In genomic region chr16:94038272-94038985, GRCm38 (mm10) we compare ENCODE assay signal across 8 mouse cellular contexts. TPM values are rescaled to one million over a fixed set of nuclear protein-coding genes. Genes with fewer than 3 reads are reported as not detected.
A peak's percentile ranks its signal among the peaks of the same experiment; 100 is the strongest.
DNase-seq lines count a peak whose midpoint lies in the region; ATAC-seq and TF ChIP-seq lines count a peak whose summit lies in the region.

No protein-coding gene starts in this region.

- peaks cover 21% of the 10 kb centered on the region for H3K27me3 ChIP-seq in neural tube, embryonic 15.5 days (replicated peaks)
- peaks cover 7% of the 10 kb centered on the region for H3K27me3 ChIP-seq in intestine, embryonic 16.5 days (replicated peaks; ENCODE audit: control insufficient read depth, insufficient read depth, low read length)
- H3K27me3 ChIP-seq in limb, embryonic 10.5 days (ENCODE audit: low read depth, poor library complexity, severe bottlenecking) = peaks cover 78% of the 10 kb centered on the region

- ATAC-seq in neural tube, embryonic 15.5 days (ENCODE audit: low FRiP score) = no peak
- ATAC-seq in erythroid progenitor cell, adult 5-6 weeks (replicated peaks; ENCODE audit: low FRiP score, poor library complexity, severe bottlenecking) = 0 out of 2 replicates have a peak, but pooled peaks have one; percentile 34
- ATAC-seq in intestine, embryonic 16.5 days = 0 out of 2 replicates have a peak, but pooled peaks have one; percentile 44

- H3K4me1 ChIP-seq in neural tube, embryonic 15.5 days = peaks cover 12% of the 10 kb centered on the region; the same call in 1 of the 2 replicates
- no peaks in the 10 kb centered on the region for H3K4me1 ChIP-seq in bone marrow macrophage, adult 2 months (ENCODE audit: control insufficient read depth, insufficient read depth, low read length)
- no peaks in the 10 kb centered on the region for H3K4me1 ChIP-seq in intestine, embryonic 16.5 days (ENCODE audit: control insufficient read depth, insufficient read depth, low read length)
- peaks cover 26% of the 10 kb centered on the region for H3K4me1 ChIP-seq in limb, embryonic 10.5 days
- H3K4me1 ChIP-seq in olfactory bulb, adult 2 months (ENCODE audit: control insufficient read depth, insufficient read depth, low read length) = peaks cover 3% of the 10 kb centered on the region

- no peak overlapping the region for H3K4me2 ChIP-seq in neural tube, embryonic 15.5 days
- no peak overlapping the region for H3K4me2 ChIP-seq in intestine, embryonic 16.5 days (ENCODE audit: low read depth, low read length)

- peak; percentile 69 for DNase-seq in neural tube, embryonic 10.5 days (ENCODE audit: extremely low spot score, low spot score)
- peak; percentile 76 for DNase-seq in limb, embryonic 10.5 days (ENCODE audit: low spot score)
- peak; percentile 31 for DNase-seq in urinary bladder, adult 2 months (ENCODE audit: low spot score)

- H3K9me3 ChIP-seq in neural tube, embryonic 15.5 days (replicated peaks) = no peaks in the 10 kb centered on the region
- no peaks in the 10 kb centered on the region for H3K9me3 ChIP-seq in intestine, embryonic 16.5 days (ENCODE audit: control insufficient read depth, low read length)
- H3K9me3 ChIP-seq in limb, embryonic 10.5 days (replicated peaks) = no peaks in the 10 kb centered on the region

- TF ChIP-seq POLR2A in bone marrow macrophage, adult 2 months (IDR thresholded peaks at IDR 0.05; ENCODE audit: borderline replicate concordance, low read depth, low read length) = no peak
- no peak for TF ChIP-seq POLR2A in olfactory bulb, adult 2 months (IDR thresholded peaks at IDR 0.05; ENCODE audit: insufficient read depth, low read depth, low read length)

- H3K4me3 ChIP-seq in neural tube, embryonic 15.5 days (replicated peaks) = no peak overlapping the region
- H3K4me3 ChIP-seq in bone marrow macrophage, adult 2 months (ENCODE audit: insufficient read depth, low read length) = no peak overlapping the region
- no peak overlapping the region for H3K4me3 ChIP-seq in intestine, embryonic 16.5 days (ENCODE audit: low read length)
- H3K4me3 ChIP-seq in limb, embryonic 10.5 days = no peak overlapping the region
- no peak overlapping the region for H3K4me3 ChIP-seq in olfactory bulb, adult 2 months (ENCODE audit: insufficient read depth, low read depth, low read length)

- WGBS in neural tube, embryonic 15.5 days = 69% methylated on average over 12 of the region's 12 CpGs
- 62% methylated on average over 12 of the region's 12 CpGs for WGBS in intestine, embryonic 16.5 days
- WGBS in limb, embryonic 10.5 days = 72% methylated on average over 12 of the region's 12 CpGs
- WGBS in olfactory bulb, adult 2 months = 62% methylated on average over 12 of the region's 12 CpGs

- peak; percentile 95 for TF ChIP-seq CTCF in bone marrow macrophage, adult 2 months (IDR thresholded peaks at IDR 0.05; ENCODE audit: low read depth, low read length)
- peak; percentile 36; the same call in 1 of the 2 replicates for TF ChIP-seq CTCF in olfactory bulb, adult 2 months (IDR thresholded peaks at IDR 0.05; ENCODE audit: insufficient read depth, low read depth, low read length)

- H3K9ac ChIP-seq in neural tube, embryonic 15.5 days (replicated peaks) = no peak overlapping the region
- no peak overlapping the region for H3K9ac ChIP-seq in intestine, embryonic 16.5 days (ENCODE audit: low read depth, low read length)

- no peaks in the 10 kb centered on the region for H3K36me3 ChIP-seq in neural tube, embryonic 15.5 days
- H3K36me3 ChIP-seq in intestine, embryonic 16.5 days (ENCODE audit: control insufficient read depth, insufficient read depth, low read length) = no peaks in the 10 kb centered on the region
- H3K36me3 ChIP-seq in limb, embryonic 10.5 days = no peaks in the 10 kb centered on the region

- H3K27ac ChIP-seq in neural tube, embryonic 15.5 days (replicated peaks) = no peak overlapping the region
- H3K27ac ChIP-seq in bone marrow macrophage, adult 2 months (ENCODE audit: insufficient read depth, low read depth, low read length) = no peak overlapping the region
- no peak overlapping the region for H3K27ac ChIP-seq in intestine, embryonic 16.5 days (ENCODE audit: low read length)
- no peak overlapping the region for H3K27ac ChIP-seq in limb, embryonic 10.5 days
- no peak overlapping the region for H3K27ac ChIP-seq in olfactory bulb, adult 2 months (ENCODE audit: insufficient read depth, low read depth, low read length)

RNA-seq across cellular contexts. Expression of gene Cldn14, which starts 29.8 kb away (rescaled TPM):
- polyA plus RNA-seq in neural tube, embryonic 15.5 days (2015; fragmentation: Nextera tagmentation; extraction: Ambion mirVana) = not detected in 2 replicates
- polyA plus RNA-seq in bone marrow macrophage, adult 2 months (2012; ENCODE audit: insufficient read depth, insufficient read length, missing spikeins) = not detected in 2 replicates
- total RNA-seq in erythroid progenitor cell, adult 5-6 weeks (2015; ENCODE audit: low replicate concordance) = not detected in 2 replicates
- total RNA-seq in erythroid progenitor cell, adult 5-6 weeks (2017; ENCODE audit: low replicate concordance) = not detected in 2 replicates
- polyA plus RNA-seq in intestine, embryonic 16.5 days (2015; fragmentation: Nextera tagmentation; extraction: Ambion mirVana) = 0.58 and 0.61 TPM in 2 replicates
- not detected in 2 replicates for polyA plus RNA-seq in limb, embryonic 10.5 days (2016; fragmentation: Nextera tagmentation; extraction: Ambion mirVana)
- not detected in 2 replicates for polyA plus RNA-seq in olfactory bulb, adult 2 months (2012; ENCODE audit: insufficient read depth, insufficient read length, low replicate concordance, missing spikeins)
- not detected in 2 replicates for polyA plus RNA-seq in urinary bladder, adult 2 months (2012; rRNA removed)

RNA-seq across cellular contexts. Expression of gene Sim2, which starts 46.3 kb away (rescaled TPM):
- polyA plus RNA-seq in neural tube, embryonic 15.5 days (2015; fragmentation: Nextera tagmentation; extraction: Ambion mirVana) = 0.06 TPM in 1 of 2 replicates, not detected in the other
- not detected in 2 replicates for polyA plus RNA-seq in bone marrow macrophage, adult 2 months (2012; ENCODE audit: insufficient read depth, insufficient read length, missing spikeins)
- not detected in 2 replicates for total RNA-seq in erythroid progenitor cell, adult 5-6 weeks (2015; ENCODE audit: low replicate concordance)
- not detected in 2 replicates for total RNA-seq in erythroid progenitor cell, adult 5-6 weeks (2017; ENCODE audit: low replicate concordance)
- not detected in 2 replicates for polyA plus RNA-seq in intestine, embryonic 16.5 days (2015; fragmentation: Nextera tagmentation; extraction: Ambion mirVana)
- 2.2 and 2.9 TPM in 2 replicates for polyA plus RNA-seq in limb, embryonic 10.5 days (2016; fragmentation: Nextera tagmentation; extraction: Ambion mirVana)
- polyA plus RNA-seq in olfactory bulb, adult 2 months (2012; ENCODE audit: insufficient read depth, insufficient read length, low replicate concordance, missing spikeins) = not detected in 2 replicates
- polyA plus RNA-seq in urinary bladder, adult 2 months (2012; rRNA removed) = not detected in 2 replicates
